Mouse (Mus musculus) spleen, adult 2 months (tissue): ENCODE data around the gene Dbf4. TPM values are rescaled to one million over a fixed set of nuclear protein-coding genes. Genes with fewer than 3 reads are reported as not detected.

Experiments used
- DNase-seq, 2 experiments: peaks; one replicate each; pipeline versions ENCODE4 v3.0.0 to v3.0.0-alpha.2; 2012 to 2021; ENCODE audit warnings: low spot score in 2 of 2, low read depth in 1 of 2
- H3K27ac ChIP-seq: fragments of 200-500 bp; 2 replicates; pipeline ENCODE4 v1.5.1; 2012; ENCODE audit warnings: low read length, inconsistent platforms; ENCODE audit not compliant: insufficient read depth
- H3K27me3 ChIP-seq: fragments of 200-500 bp; 2 replicates; pipeline ENCODE4 v1.6.1; 2012; ENCODE audit warnings: mild to moderate bottlenecking, moderate library complexity, low read length, inconsistent platforms; ENCODE audit not compliant: control insufficient read depth, insufficient read depth
- H3K36me3 ChIP-seq: fragments of 200-500 bp; 2 replicates; pipeline ENCODE4 v1.6.1; 2012; ENCODE audit warnings: mild to moderate bottlenecking, low read length, inconsistent platforms; ENCODE audit not compliant: control insufficient read depth, insufficient read depth
- H3K4me1 ChIP-seq: fragments of 200-500 bp; 2 replicates; pipeline ENCODE4 v1.6.1; 2011; ENCODE audit warnings: inconsistent platforms; ENCODE audit not compliant: control insufficient read depth, insufficient read depth, insufficient read length
- H3K4me3 ChIP-seq: fragments of 200-500 bp; 2 replicates; pipeline ENCODE4 v1.5.1; 2011; ENCODE audit warnings: mild to moderate bottlenecking, inconsistent platforms; ENCODE audit not compliant: insufficient read depth, insufficient read length; ENCODE audit errors: extremely low read depth
- CTCF ChIP-seq: fragments of 200-500 bp; IDR thresholded peaks from 2 replicates; pipeline ENCODE4 v1.5.1; 2011; ENCODE audit warnings: mild to moderate bottlenecking, inconsistent platforms; ENCODE audit not compliant: insufficient read depth, insufficient read length, insufficient replicate concordance; ENCODE audit errors: extremely low read depth
- POLR2A ChIP-seq: fragments of 200-500 bp; IDR thresholded peaks from 2 replicates; pipeline ENCODE4 v1.6.1; 2011; ENCODE audit warnings: low read depth, low read length, inconsistent platforms
- WGBS: fragments of 180-500 bp; shearing (Covaris S2); methylation state at CpG from one replicate; pipeline ENCODE4 v1.1.7; 2018; 5-methylcytosine and 5-hydroxymethylcytosine counted together
- polyA plus RNA-seq: library from polyadenylated mRNA; depleted of rRNA; stranded (reverse); fragments of >200 nt; gene quantifications from 2 replicates; pipeline ENCODE4 v1.2.3, GENCODE M21; 2012

The Dbf4 gene
- polyA plus RNA-seq, 1 experiment: 3.4 TPM

- WGBS: 55% methylated on average over 7 of the region's 7 CpGs
- Histone ChIP-seq H3K4me1 (peaks cover 4% of the 10 kb centered on the region), H3K4me3 (no peak overlapping the region; the same call in 1 of the 2 replicates), H3K27ac (0 out of 2 replicates have a peak overlapping the region, but pooled peaks have one; percentile 9), H3K36me3 (no peaks in the 10 kb centered on the region), H3K27me3 (no peaks in the 10 kb centered on the region)
- TF ChIP-seq POLR2A: no peak
- TF ChIP-seq CTCF: no peak
- DNase-seq: no peak
These were observed 1.6 kb upstream of the Dbf4 start for GRCm38 (mm10) chr5:8424116-8424515.

- DNase-seq: no peak
- Histone ChIP-seq H3K4me3 (peak overlapping the region; percentile 100), H3K27me3 (no peaks in the 10 kb centered on the region), H3K4me1 (peaks cover 4% of the 10 kb centered on the region), H3K27ac (peak overlapping the region; percentile 86), H3K36me3 (no peaks in the 10 kb centered on the region)
- TF ChIP-seq POLR2A (no peak), CTCF (no peak)
- WGBS: 2% methylated on average over 40 of the region's 40 CpGs
These were observed 714 bp upstream of the Dbf4 start for GRCm38 (mm10) chr5:8422932-8423928.

- no peaks in the 10 kb centered on the region for H3K36me3 ChIP-seq
- H3K4me3 ChIP-seq: no peak overlapping the region; the same call in 1 of the 2 replicates
- H3K27me3 ChIP-seq: no peaks in the 10 kb centered on the region
- no peak for TF ChIP-seq POLR2A
- TF ChIP-seq CTCF: no peak
- WGBS: 44% methylated on average over 3 of the region's 3 CpGs
- H3K4me1 ChIP-seq: peaks cover 6% of the 10 kb centered on the region
- H3K27ac ChIP-seq: no peak overlapping the region
- no peak for DNase-seq
These were observed 1.1 kb downstream of the Dbf4 start for GRCm38 (mm10) chr5:8421424-8421823.

GRCm38 (mm10) chr5:8417443-8417842, 5.1 kb downstream of the Dbf4 start:
- Histone ChIP-seq H3K4me3 (no peak overlapping the region), H3K27me3 (no peaks in the 10 kb centered on the region), H3K36me3 (no peaks in the 10 kb centered on the region), H3K4me1 (peaks cover 2% of the 10 kb centered on the region; the same call in 1 of the 2 replicates), H3K27ac (no peak overlapping the region)
- WGBS: 76% methylated on average over 1 of the region's 1 CpGs
- DNase-seq: no peak
- no peak for TF ChIP-seq POLR2A
- no peak for TF ChIP-seq CTCF

- Histone ChIP-seq H3K36me3 (no peaks in the 10 kb centered on the region; the same call in 1 of the 2 replicates), H3K4me1 (peaks cover 2% of the 10 kb centered on the region; the same call in 1 of the 2 replicates), H3K4me3 (no peak overlapping the region), H3K27me3 (no peaks in the 10 kb centered on the region), H3K27ac (no peak overlapping the region)
- no peak for DNase-seq
- 67% methylated on average over 3 of the region's 3 CpGs for WGBS
- TF ChIP-seq CTCF: no peak
- TF ChIP-seq POLR2A: no peak
These were observed 5.7 kb downstream of the Dbf4 start for GRCm38 (mm10) chr5:8416683-8417413.

- Histone ChIP-seq H3K36me3 (peaks cover 8% of the 10 kb centered on the region), H3K27ac (no peak overlapping the region), H3K4me3 (no peak overlapping the region), H3K4me1 (no peaks in the 10 kb centered on the region), H3K27me3 (no peaks in the 10 kb centered on the region)
- no peak for TF ChIP-seq POLR2A
- no peak for TF ChIP-seq CTCF
- DNase-seq: no peak
- WGBS: 84% methylated on average over 4 of the region's 4 CpGs
These were observed 13.8 kb downstream of the Dbf4 start for GRCm38 (mm10) chr5:8408746-8409145.
